Mouse (Mus musculus): ENCODE results near the gene Msrb1. TPM values are rescaled to one million over a fixed set of nuclear protein-coding genes. Genes with fewer than 3 reads are reported as not detected.
"Not testable (repeated sequence)": the region's sequence is repeated elsewhere in the genome, so short reads cannot be mapped to it uniquely, and the experiment has no call there.

Gene Msrb1
- total RNA-seq, 1 experiment = 30.2 TPM

DNA sequence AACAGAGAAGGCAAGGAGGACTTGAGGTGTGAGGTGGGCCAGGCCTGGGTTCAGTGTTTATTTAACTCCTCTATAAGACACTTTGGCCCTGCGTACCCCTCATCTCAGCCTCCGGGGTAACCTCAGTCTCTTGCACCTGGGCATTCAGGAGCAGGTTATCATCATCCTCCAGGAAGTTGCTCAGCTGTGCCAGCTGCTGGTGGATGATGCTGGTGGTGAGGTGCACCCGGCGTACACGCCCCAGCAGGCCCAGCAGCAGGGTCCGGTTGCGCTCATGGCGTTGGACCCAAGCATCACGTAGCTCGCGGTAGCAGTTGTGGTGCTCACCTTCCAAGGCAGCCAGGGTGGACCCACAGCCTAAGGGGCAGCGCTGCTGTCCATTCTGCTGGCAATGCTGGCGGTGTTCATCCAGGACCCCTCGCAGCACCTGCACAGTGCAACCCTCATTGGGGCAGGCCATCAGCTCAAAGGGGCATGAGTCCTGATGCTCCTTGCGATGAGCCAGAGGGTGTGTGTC is 20.2 kb upstream of the Msrb1 start:
- H3K9me3 ChIP-seq (ENCODE audit: control insufficient read depth, insufficient read depth, low read depth, low read length) = no peaks in the 10 kb centered on the region
- DNase-seq (ENCODE audit: low read depth, low spot score) = no peak
- no peak overlapping the region for H3K4me3 ChIP-seq (ENCODE audit: insufficient read depth in 1 of 2, low read depth in 1 of 2, low read length in 2 of 2, poor library complexity in 1 of 2, severe bottlenecking in 1 of 2)
- no peak overlapping the region for H3K27ac ChIP-seq (ENCODE audit: insufficient read depth, low read depth, low read length, poor library complexity, severe bottlenecking)
- H3K9ac ChIP-seq (ENCODE audit: insufficient read depth, low read depth, low read length, poor library complexity, severe bottlenecking) = no peak overlapping the region
- peaks cover 0 to 2% of the 10 kb centered on the region in 2 experiments; a peak in 1 of 4 replicates for H3K4me1 ChIP-seq (ENCODE audit: control insufficient read depth in 2 of 2, insufficient read depth in 2 of 2, low read length in 2 of 2, poor library complexity in 1 of 2)
- H3K36me3 ChIP-seq (ENCODE audit: control insufficient read depth, insufficient read depth, low read length, poor library complexity, severe bottlenecking) = peaks cover 29% of the 10 kb centered on the region
- in situ Hi-C loops (cut with MboI; ENCODE audit: low sequenced_read_pairs in 2 of 2, unreplicated experiment in 2 of 2) = no loop called here
- TF ChIP-seq ZC3H11A (IDR thresholded peaks at IDR 0.05; ENCODE audit: borderline replicate concordance, low read depth, low read length) (no peak), MAFK (IDR thresholded peaks at IDR 0.05; ENCODE audit: insufficient read depth, low read depth, low read length) (no peak), ZNF384 (IDR thresholded peaks at IDR 0.05; ENCODE audit: low read depth, low read length) (no peak), CHD2 (IDR thresholded peaks at IDR 0.05; ENCODE audit: low read depth, low read length) (no peak), HCFC1 (IDR thresholded peaks at IDR 0.05; ENCODE audit: borderline replicate concordance, insufficient read depth, low read length) (no peak)

DNA sequence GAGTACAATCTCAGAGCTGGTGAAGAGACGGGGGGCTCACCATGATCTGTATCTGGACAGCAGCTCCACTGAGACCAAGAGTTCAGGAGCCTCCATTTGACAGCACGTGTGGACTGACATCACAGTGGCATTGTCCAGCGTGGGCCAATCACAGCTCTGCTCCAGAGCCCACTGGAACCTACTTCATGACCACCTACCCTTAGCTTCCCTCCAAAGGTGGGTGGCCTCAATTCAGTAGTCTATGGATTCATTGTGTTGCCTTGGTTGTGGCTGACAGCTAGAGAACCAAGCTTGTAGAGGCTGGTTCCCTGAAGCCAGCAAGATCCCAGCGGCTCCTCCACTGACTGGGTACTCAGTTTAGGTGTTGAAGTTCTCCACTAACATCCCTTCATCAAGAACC is 18.5 kb upstream of the Msrb1 start, which contains the start of the genes Rnf151 and Rps2:
Gene Rnf151 (minus strand): TSS at position 121 of the 400 bp plus-strand sequence.
Gene Rps2 (plus strand): TSS at position 174 of the 400 bp plus-strand sequence.
- peak within 1 kb of the TSS; percentile 61 for H3K9ac ChIP-seq (ENCODE audit: insufficient read depth, low read depth, low read length, poor library complexity, severe bottlenecking)
- H3K4me3 ChIP-seq (ENCODE audit: insufficient read depth in 1 of 2, low read depth in 1 of 2, low read length in 2 of 2, poor library complexity in 1 of 2, severe bottlenecking in 1 of 2) = peak within 1 kb of the TSS; percentile 77 to 87
- H3K9me3 ChIP-seq (ENCODE audit: control insufficient read depth, insufficient read depth, low read depth, low read length) = no peaks in the 10 kb centered on the region
- no peak for TF ChIP-seq ZNF384 (IDR thresholded peaks at IDR 0.05; ENCODE audit: low read depth, low read length)
- no peak for TF ChIP-seq ZC3H11A (IDR thresholded peaks at IDR 0.05; ENCODE audit: borderline replicate concordance, low read depth, low read length)
- TF ChIP-seq MAFK (IDR thresholded peaks at IDR 0.05; ENCODE audit: insufficient read depth, low read depth, low read length) = no peak
- TF ChIP-seq HCFC1 (IDR thresholded peaks at IDR 0.05; ENCODE audit: borderline replicate concordance, insufficient read depth, low read length) = no peak
- no peak for TF ChIP-seq CHD2 (IDR thresholded peaks at IDR 0.05; ENCODE audit: low read depth, low read length)
- peaks cover 0 to 2% of the 10 kb centered on the region in 2 experiments; a peak in 1 of 4 replicates for H3K4me1 ChIP-seq (ENCODE audit: control insufficient read depth in 2 of 2, insufficient read depth in 2 of 2, low read length in 2 of 2, poor library complexity in 1 of 2)
- no peak for DNase-seq (ENCODE audit: low read depth, low spot score)
- no peak within 1 kb of the TSS; the same call in 1 of the 2 replicates for H3K27ac ChIP-seq (ENCODE audit: insufficient read depth, low read depth, low read length, poor library complexity, severe bottlenecking)
- H3K36me3 ChIP-seq (ENCODE audit: control insufficient read depth, insufficient read depth, low read length, poor library complexity, severe bottlenecking) = peaks cover 43% of the 10 kb centered on the region
- in situ Hi-C loops (cut with MboI; ENCODE audit: low sequenced_read_pairs in 2 of 2, unreplicated experiment in 2 of 2) = no loop called here

- peaks cover 43% of the 10 kb centered on the region for H3K36me3 ChIP-seq (ENCODE audit: control insufficient read depth, insufficient read depth, low read length, poor library complexity, severe bottlenecking)
- H3K27ac ChIP-seq (ENCODE audit: insufficient read depth, low read depth, low read length, poor library complexity, severe bottlenecking); H3K4me1 ChIP-seq (ENCODE audit: control insufficient read depth in 2 of 2, insufficient read depth in 2 of 2, low read length in 2 of 2, poor library complexity in 1 of 2); in situ Hi-C loops (cut with MboI; ENCODE audit: low sequenced_read_pairs in 2 of 2, unreplicated experiment in 2 of 2); DNase-seq (ENCODE audit: low read depth, low spot score); H3K9me3 ChIP-seq (ENCODE audit: control insufficient read depth, insufficient read depth, low read depth, low read length): not testable (repeated sequence)
- peak overlapping the region; percentile 90 for H3K9ac ChIP-seq (ENCODE audit: insufficient read depth, low read depth, low read length, poor library complexity, severe bottlenecking)
- H3K4me3 ChIP-seq (ENCODE audit: insufficient read depth in 1 of 2, low read depth in 1 of 2, low read length in 2 of 2, poor library complexity in 1 of 2, severe bottlenecking in 1 of 2) = peak overlapping the region; percentile 77 to 87
Observed at GRCm38 (mm10) chr17:24718938-24719337, 17.5 kb upstream of the Msrb1 start.

DNA sequence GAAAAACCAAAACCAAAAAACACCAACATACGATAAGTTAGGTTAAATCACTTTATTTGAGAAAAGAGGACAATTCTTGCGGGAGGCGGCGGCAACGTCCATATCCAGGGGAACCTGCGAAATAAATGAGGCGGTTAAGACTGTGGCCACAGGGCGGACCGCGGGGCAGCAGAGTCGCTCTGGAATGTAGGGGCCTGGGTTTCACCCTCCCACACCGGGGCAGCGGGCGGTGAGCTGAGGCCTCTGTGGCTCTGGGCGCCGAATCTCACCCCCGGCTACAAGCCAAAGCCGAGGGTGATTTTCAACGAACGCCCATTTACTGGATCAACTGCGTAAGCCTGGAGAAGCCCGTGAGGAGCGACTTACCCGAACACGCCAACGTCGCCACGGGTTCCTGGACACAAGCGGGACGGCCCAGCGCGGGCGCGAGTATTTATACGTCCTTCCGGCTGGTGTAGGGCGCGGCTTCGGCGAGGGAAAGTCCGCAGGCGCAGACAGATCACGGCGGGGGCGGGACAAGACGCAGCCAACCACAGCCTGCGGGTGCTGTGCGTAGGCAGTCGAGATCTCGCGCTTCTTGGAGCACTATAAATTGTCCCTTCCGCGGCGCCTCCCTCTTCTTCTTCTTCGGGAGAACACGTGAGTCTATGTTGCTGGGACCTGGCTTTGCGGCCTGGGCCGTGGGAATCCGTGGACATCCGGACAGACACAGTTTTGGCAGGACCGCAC is 16.8 kb upstream of the Msrb1 start:
- H3K4me3 ChIP-seq (ENCODE audit: insufficient read depth in 1 of 2, low read depth in 1 of 2, low read length in 2 of 2, poor library complexity in 1 of 2, severe bottlenecking in 1 of 2) = peak overlapping the region; percentile 82 to 87
- DNase-seq (ENCODE audit: low read depth, low spot score) = peak; percentile 96
- H3K9me3 ChIP-seq (ENCODE audit: control insufficient read depth, insufficient read depth, low read depth, low read length) = no peaks in the 10 kb centered on the region
- H3K9ac ChIP-seq (ENCODE audit: insufficient read depth, low read depth, low read length, poor library complexity, severe bottlenecking) = peak overlapping the region; percentile 90
- in situ Hi-C loops (cut with MboI; ENCODE audit: low sequenced_read_pairs in 2 of 2, unreplicated experiment in 2 of 2) = no loop called here
- H3K4me1 ChIP-seq (ENCODE audit: control insufficient read depth in 2 of 2, insufficient read depth in 2 of 2, low read length in 2 of 2, poor library complexity in 1 of 2) = peaks cover 0 to 4% of the 10 kb centered on the region in 2 experiments; a peak in 1 of 4 replicates
- peak overlapping the region; percentile 73 for H3K27ac ChIP-seq (ENCODE audit: insufficient read depth, low read depth, low read length, poor library complexity, severe bottlenecking)
- TF ChIP-seq ZC3H11A (IDR thresholded peaks at IDR 0.05; ENCODE audit: borderline replicate concordance, low read depth, low read length) = no peak
- peak; percentile 79 for TF ChIP-seq HCFC1 (IDR thresholded peaks at IDR 0.05; ENCODE audit: borderline replicate concordance, insufficient read depth, low read length)
- peak; percentile 95 for TF ChIP-seq CHD2 (IDR thresholded peaks at IDR 0.05; ENCODE audit: low read depth, low read length)
- TF ChIP-seq ZNF384 (IDR thresholded peaks at IDR 0.05; ENCODE audit: low read depth, low read length) = no peak
- no peak for TF ChIP-seq MAFK (IDR thresholded peaks at IDR 0.05; ENCODE audit: insufficient read depth, low read depth, low read length)
- H3K36me3 ChIP-seq (ENCODE audit: control insufficient read depth, insufficient read depth, low read length, poor library complexity, severe bottlenecking) = peaks cover 43% of the 10 kb centered on the region

- H3K9me3 ChIP-seq (ENCODE audit: control insufficient read depth, insufficient read depth, low read depth, low read length); DNase-seq (ENCODE audit: low read depth, low spot score); H3K4me1 ChIP-seq (ENCODE audit: control insufficient read depth in 2 of 2, insufficient read depth in 2 of 2, low read length in 2 of 2, poor library complexity in 1 of 2); H3K27ac ChIP-seq (ENCODE audit: insufficient read depth, low read depth, low read length, poor library complexity, severe bottlenecking); in situ Hi-C loops (cut with MboI; ENCODE audit: low sequenced_read_pairs in 2 of 2, unreplicated experiment in 2 of 2): not testable (repeated sequence)
- Histone ChIP-seq H3K4me3 (ENCODE audit: insufficient read depth in 1 of 2, low read depth in 1 of 2, low read length in 2 of 2, poor library complexity in 1 of 2, severe bottlenecking in 1 of 2) (peak overlapping the region; percentile 67 to 82), H3K36me3 (ENCODE audit: control insufficient read depth, insufficient read depth, low read length, poor library complexity, severe bottlenecking) (peaks cover 43% of the 10 kb centered on the region), H3K9ac (ENCODE audit: insufficient read depth, low read depth, low read length, poor library complexity, severe bottlenecking) (peak overlapping the region; percentile 82)
Observed at GRCm38 (mm10) chr17:24720616-24721015, 15.8 kb upstream of the Msrb1 start.

GRCm38 (mm10) chr17:24721383-24721955 is 15.0 kb upstream of the Msrb1 start:
- Histone ChIP-seq H3K4me3 (ENCODE audit: insufficient read depth in 1 of 2, low read depth in 1 of 2, low read length in 2 of 2, poor library complexity in 1 of 2, severe bottlenecking in 1 of 2) (peak overlapping the region; percentile 58 to 76), H3K36me3 (ENCODE audit: control insufficient read depth, insufficient read depth, low read length, poor library complexity, severe bottlenecking) (peaks cover 36% of the 10 kb centered on the region), H3K9ac (ENCODE audit: insufficient read depth, low read depth, low read length, poor library complexity, severe bottlenecking) (peak overlapping the region; percentile 81)
- DNase-seq (ENCODE audit: low read depth, low spot score); H3K4me1 ChIP-seq (ENCODE audit: control insufficient read depth in 2 of 2, insufficient read depth in 2 of 2, low read length in 2 of 2, poor library complexity in 1 of 2); H3K27ac ChIP-seq (ENCODE audit: insufficient read depth, low read depth, low read length, poor library complexity, severe bottlenecking); H3K9me3 ChIP-seq (ENCODE audit: control insufficient read depth, insufficient read depth, low read depth, low read length); in situ Hi-C loops (cut with MboI; ENCODE audit: low sequenced_read_pairs in 2 of 2, unreplicated experiment in 2 of 2): not testable (repeated sequence)
